Mouse (Mus musculus): ENCODE data around the gene Gm47969.

- TF ChIP-seq CTCF (IDR thresholded peaks at IDR 0.05; ENCODE audit: extremely low read depth, insufficient read depth, insufficient read length, insufficient replicate concordance) (no peak), POLR2A (IDR thresholded peaks at IDR 0.05; ENCODE audit: low read depth, low read length) (no peak)
These were observed 12.2 kb upstream of the Gm47969 start for GRCm38 (mm10) chr1:83032508-83032907.

All from spleen, adult 2 months (tissue).